Mouse (Mus musculus) brain, embryonic 14.5 days (tissue): ENCODE data around the gene Abcc4.

Experiments used
- CTCF ChIP-seq: fragments of 200-500 bp; IDR thresholded peaks from 2 replicates; pipeline ENCODE4 v1.5.1; 2012; ENCODE audit warnings: inconsistent platforms, mild to moderate bottlenecking, moderate library complexity, borderline replicate concordance; ENCODE audit not compliant: insufficient read depth, insufficient read length; ENCODE audit errors: extremely low read depth
- POLR2A ChIP-seq: fragments of 200-500 bp; IDR thresholded peaks from 2 replicates; pipeline ENCODE4 v1.6.1; 2012; ENCODE audit warnings: mild to moderate bottlenecking, inconsistent platforms, borderline replicate concordance; ENCODE audit not compliant: poor library complexity, insufficient read depth, insufficient read length, severe bottlenecking; ENCODE audit errors: extremely low read depth

- TF ChIP-seq CTCF, result no peak
- no peak for TF ChIP-seq POLR2A
Measured at GRCm38 (mm10) chr14:118611714-118612113, 94.3 kb downstream of the Abcc4 start.
